Mouse (Mus musculus): ENCODE results near the gene Gab1. TPM values are rescaled to one million over a fixed set of nuclear protein-coding genes. Genes with fewer than 3 reads are reported as not detected.

Gene Gab1
- polyA plus RNA-seq, 1 experiment from 2014 or later = 7.2 TPM

GRCm38 (mm10) chr8:80813439-80813838 is 66.9 kb downstream of the Gab1 start:
- Histone ChIP-seq H3K4me1 (ENCODE audit: control insufficient read depth, low read depth, low read length) (peaks cover 5% of the 10 kb centered on the region), H3K4me3 (ENCODE audit: low read depth, low read length) (no peak overlapping the region), H3K4me2 (ENCODE audit: low read depth, low read length) (no peak overlapping the region), H3K9ac (ENCODE audit: low read depth, low read length) (no peak overlapping the region), H3K9me3 (replicated peaks; ENCODE audit: control insufficient read depth, low read length) (no peaks in the 10 kb centered on the region), H3K36me3 (ENCODE audit: control insufficient read depth, insufficient read depth) (no peaks in the 10 kb centered on the region), H3K27ac (ENCODE audit: low read length) (no peak overlapping the region), H3K27me3 (ENCODE audit: control insufficient read depth, insufficient read depth, low read depth, low read length) (no peaks in the 10 kb centered on the region)
- ATAC-seq (ENCODE audit: low read depth) = no peak
- WGBS (ENCODE audit: insufficient replicate concordance) = 59% methylated on average over 5 of the region's 5 CpGs

GRCm38 (mm10) chr8:80811591-80811991 is 68.7 kb downstream of the Gab1 start:
- H3K9me3 ChIP-seq (replicated peaks; ENCODE audit: control insufficient read depth, low read length) = no peaks in the 10 kb centered on the region
- no peak overlapping the region for H3K4me3 ChIP-seq (ENCODE audit: low read depth, low read length)
- 0 out of 2 replicates have a peak overlapping the region, but pooled peaks have one; percentile 3 for H3K4me2 ChIP-seq (ENCODE audit: low read depth, low read length)
- H3K27me3 ChIP-seq (ENCODE audit: control insufficient read depth, insufficient read depth, low read depth, low read length) = no peaks in the 10 kb centered on the region
- ATAC-seq (ENCODE audit: low read depth) = 0 out of 2 replicates have a peak, but pooled peaks have one; percentile 21
- H3K36me3 ChIP-seq (ENCODE audit: control insufficient read depth, insufficient read depth) = no peaks in the 10 kb centered on the region
- 53% methylated on average over 4 of the region's 4 CpGs for WGBS (ENCODE audit: insufficient replicate concordance)
- 0 out of 2 replicates have a peak overlapping the region, but pooled peaks have one; percentile 42 for H3K27ac ChIP-seq (ENCODE audit: low read length)
- no peak overlapping the region for H3K9ac ChIP-seq (ENCODE audit: low read depth, low read length)
- peaks cover 5% of the 10 kb centered on the region for H3K4me1 ChIP-seq (ENCODE audit: control insufficient read depth, low read depth, low read length)

GRCm38 (mm10) chr8:80810916-80811315 is 69.4 kb downstream of the Gab1 start:
- Histone ChIP-seq H3K4me3 (ENCODE audit: low read depth, low read length) (no peak overlapping the region), H3K9ac (ENCODE audit: low read depth, low read length) (no peak overlapping the region), H3K27me3 (ENCODE audit: control insufficient read depth, insufficient read depth, low read depth, low read length) (no peaks in the 10 kb centered on the region), H3K4me1 (ENCODE audit: control insufficient read depth, low read depth, low read length) (peaks cover 5% of the 10 kb centered on the region), H3K9me3 (replicated peaks; ENCODE audit: control insufficient read depth, low read length) (no peaks in the 10 kb centered on the region), H3K36me3 (ENCODE audit: control insufficient read depth, insufficient read depth) (no peaks in the 10 kb centered on the region), H3K27ac (ENCODE audit: low read length) (peak overlapping the region; percentile 42; the same call in 1 of the 2 replicates), H3K4me2 (ENCODE audit: low read depth, low read length) (no peak overlapping the region)
- WGBS (ENCODE audit: insufficient replicate concordance) = 68% methylated on average over 4 of the region's 4 CpGs
- ATAC-seq (ENCODE audit: low read depth) = no peak

GRCm38 (mm10) chr8:80810442-80810841 is 69.9 kb downstream of the Gab1 start:
- WGBS (ENCODE audit: insufficient replicate concordance) = 80% methylated on average over 5 of the region's 5 CpGs
- H3K27ac ChIP-seq (ENCODE audit: low read length) = no peak overlapping the region

GRCm38 (mm10) chr8:80807807-80808505 is 72.4 kb downstream of the Gab1 start:
- no peak overlapping the region for H3K9ac ChIP-seq (ENCODE audit: low read depth, low read length)
- no peaks in the 10 kb centered on the region for H3K9me3 ChIP-seq (replicated peaks; ENCODE audit: control insufficient read depth, low read length)
- ATAC-seq (ENCODE audit: low read depth) = no peak
- H3K36me3 ChIP-seq (ENCODE audit: control insufficient read depth, insufficient read depth) = no peaks in the 10 kb centered on the region
- WGBS (ENCODE audit: insufficient replicate concordance) = 47% methylated on average over 13 of the region's 13 CpGs
- peaks cover 5% of the 10 kb centered on the region for H3K4me1 ChIP-seq (ENCODE audit: control insufficient read depth, low read depth, low read length)
- no peaks in the 10 kb centered on the region for H3K27me3 ChIP-seq (ENCODE audit: control insufficient read depth, insufficient read depth, low read depth, low read length)
- H3K27ac ChIP-seq (ENCODE audit: low read length) = no peak overlapping the region
- H3K4me3 ChIP-seq (ENCODE audit: low read depth, low read length) = no peak overlapping the region
- H3K4me2 ChIP-seq (ENCODE audit: low read depth, low read length) = no peak overlapping the region

More at GRCm38 (mm10) chr8:80810442-80810841, 69.9 kb downstream of the Gab1 start:
- H3K4me3 ChIP-seq (ENCODE audit: low read depth, low read length) = no peak overlapping the region
- H3K4me1 ChIP-seq (ENCODE audit: control insufficient read depth, low read depth, low read length) = peaks cover 5% of the 10 kb centered on the region
- no peak overlapping the region for H3K4me2 ChIP-seq (ENCODE audit: low read depth, low read length)
- H3K9ac ChIP-seq (ENCODE audit: low read depth, low read length) = no peak overlapping the region
- no peaks in the 10 kb centered on the region for H3K36me3 ChIP-seq (ENCODE audit: control insufficient read depth, insufficient read depth)
- no peaks in the 10 kb centered on the region for H3K9me3 ChIP-seq (replicated peaks; ENCODE audit: control insufficient read depth, low read length)
- no peak for ATAC-seq (ENCODE audit: low read depth)
- no peaks in the 10 kb centered on the region for H3K27me3 ChIP-seq (ENCODE audit: control insufficient read depth, insufficient read depth, low read depth, low read length)

GRCm38 (mm10) chr8:80804066-80804619 is 76.2 kb downstream of the Gab1 start:
- H3K4me1 ChIP-seq (ENCODE audit: control insufficient read depth, low read depth, low read length) = no peaks in the 10 kb centered on the region; the same call in 1 of the 2 replicates
- H3K4me3 ChIP-seq (ENCODE audit: low read depth, low read length) = no peak overlapping the region
- WGBS (ENCODE audit: insufficient replicate concordance) = 58% methylated on average over 4 of the region's 4 CpGs
- H3K27me3 ChIP-seq (ENCODE audit: control insufficient read depth, insufficient read depth, low read depth, low read length) = no peaks in the 10 kb centered on the region
- H3K36me3 ChIP-seq (ENCODE audit: control insufficient read depth, insufficient read depth) = peaks cover 4% of the 10 kb centered on the region; the same call in 1 of the 2 replicates
- no peaks in the 10 kb centered on the region for H3K9me3 ChIP-seq (replicated peaks; ENCODE audit: control insufficient read depth, low read length)
- H3K27ac ChIP-seq (ENCODE audit: low read length) = no peak overlapping the region
- no peak overlapping the region for H3K4me2 ChIP-seq (ENCODE audit: low read depth, low read length)
- ATAC-seq (ENCODE audit: low read depth) = no peak
- H3K9ac ChIP-seq (ENCODE audit: low read depth, low read length) = no peak overlapping the region

GRCm38 (mm10) chr8:80798778-80799177 is 81.5 kb downstream of the Gab1 start:
- peaks cover 4% of the 10 kb centered on the region; the same call in 1 of the 2 replicates for H3K36me3 ChIP-seq (ENCODE audit: control insufficient read depth, insufficient read depth)
- no peak overlapping the region for H3K9ac ChIP-seq (ENCODE audit: low read depth, low read length)

GRCm38 (mm10) chr8:80798198-80798777 is 82.0 kb downstream of the Gab1 start:
- Histone ChIP-seq H3K9me3 (replicated peaks; ENCODE audit: control insufficient read depth, low read length) (no peaks in the 10 kb centered on the region), H3K27ac (ENCODE audit: low read length) (no peak overlapping the region), H3K36me3 (ENCODE audit: control insufficient read depth, insufficient read depth) (peaks cover 4% of the 10 kb centered on the region; the same call in 1 of the 2 replicates), H3K4me3 (ENCODE audit: low read depth, low read length) (no peak overlapping the region), H3K27me3 (ENCODE audit: control insufficient read depth, insufficient read depth, low read depth, low read length) (no peaks in the 10 kb centered on the region), H3K4me2 (ENCODE audit: low read depth, low read length) (no peak overlapping the region), H3K9ac (ENCODE audit: low read depth, low read length) (no peak overlapping the region), H3K4me1 (ENCODE audit: control insufficient read depth, low read depth, low read length) (no peaks in the 10 kb centered on the region)
- WGBS (ENCODE audit: insufficient replicate concordance) = 80% methylated on average over 7 of the region's 7 CpGs
- no peak for ATAC-seq (ENCODE audit: low read depth)

More at GRCm38 (mm10) chr8:80798778-80799177, 81.5 kb downstream of the Gab1 start:
- Histone ChIP-seq H3K27me3 (ENCODE audit: control insufficient read depth, insufficient read depth, low read depth, low read length) (no peaks in the 10 kb centered on the region), H3K4me1 (ENCODE audit: control insufficient read depth, low read depth, low read length) (no peaks in the 10 kb centered on the region), H3K4me3 (ENCODE audit: low read depth, low read length) (no peak overlapping the region), H3K9me3 (replicated peaks; ENCODE audit: control insufficient read depth, low read length) (no peaks in the 10 kb centered on the region), H3K4me2 (ENCODE audit: low read depth, low read length) (no peak overlapping the region), H3K27ac (ENCODE audit: low read length) (no peak overlapping the region)
- ATAC-seq (ENCODE audit: low read depth) = no peak
- WGBS (ENCODE audit: insufficient replicate concordance) = 90% methylated on average over 3 of the region's 3 CpGs

- Histone ChIP-seq H3K4me1 (ENCODE audit: control insufficient read depth, low read depth, low read length) (no peaks in the 10 kb centered on the region), H3K4me3 (ENCODE audit: low read depth, low read length) (no peak overlapping the region), H3K9ac (ENCODE audit: low read depth, low read length) (no peak overlapping the region), H3K27me3 (ENCODE audit: control insufficient read depth, insufficient read depth, low read depth, low read length) (no peaks in the 10 kb centered on the region), H3K9me3 (replicated peaks; ENCODE audit: control insufficient read depth, low read length) (no peaks in the 10 kb centered on the region), H3K4me2 (ENCODE audit: low read depth, low read length) (no peak overlapping the region), H3K27ac (ENCODE audit: low read length) (no peak overlapping the region), H3K36me3 (ENCODE audit: control insufficient read depth, insufficient read depth) (peaks cover 4% of the 10 kb centered on the region; the same call in 1 of the 2 replicates)
- WGBS (ENCODE audit: insufficient replicate concordance) = 75% methylated on average over 4 of the region's 4 CpGs
- ATAC-seq (ENCODE audit: low read depth) = no peak
Observed at GRCm38 (mm10) chr8:80796070-80796469, 84.2 kb downstream of the Gab1 start.
